Mouse (Mus musculus): ENCODE measurements around the gene Lrrk1.

The Lrrk1 gene

DNA sequence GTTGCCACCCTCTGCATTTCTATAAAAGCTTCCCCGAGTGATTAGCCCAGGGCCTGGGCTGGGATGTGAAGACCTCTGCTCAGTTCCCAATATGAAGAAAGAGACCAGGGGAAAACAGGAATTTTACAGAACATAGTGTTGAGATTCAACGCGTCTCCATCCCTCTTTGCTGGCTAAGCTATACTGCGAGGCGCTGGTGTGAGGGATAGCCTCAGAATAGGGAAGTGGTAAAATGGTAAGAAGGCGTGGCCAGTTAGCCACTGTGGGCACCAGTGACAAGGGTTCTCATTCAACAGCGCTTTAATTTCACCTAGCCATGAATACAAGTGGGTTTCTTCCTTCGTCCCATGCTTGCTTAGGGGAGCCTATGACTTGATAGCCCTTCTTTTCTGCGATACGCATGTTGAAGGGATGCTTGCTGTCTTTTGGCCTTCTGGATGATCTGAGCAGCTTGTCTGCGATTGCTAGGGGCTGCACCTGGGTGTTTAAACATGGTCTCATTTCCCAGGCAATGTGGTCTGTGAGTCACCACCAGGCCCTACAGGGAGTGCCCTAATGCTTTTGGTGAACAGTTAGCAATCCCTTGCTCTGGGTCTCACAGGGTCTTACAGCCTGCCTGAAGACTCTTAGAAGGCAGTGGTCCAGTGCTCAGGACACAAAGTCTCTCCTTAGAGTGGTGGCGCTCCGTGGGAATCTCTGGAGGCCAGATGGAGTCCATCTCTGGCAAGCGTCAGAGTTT, 84.1 kb downstream of the Lrrk1 start:
- DNase-seq (ENCODE audit: low spot score in 2 of 2), result no peak

DNA sequence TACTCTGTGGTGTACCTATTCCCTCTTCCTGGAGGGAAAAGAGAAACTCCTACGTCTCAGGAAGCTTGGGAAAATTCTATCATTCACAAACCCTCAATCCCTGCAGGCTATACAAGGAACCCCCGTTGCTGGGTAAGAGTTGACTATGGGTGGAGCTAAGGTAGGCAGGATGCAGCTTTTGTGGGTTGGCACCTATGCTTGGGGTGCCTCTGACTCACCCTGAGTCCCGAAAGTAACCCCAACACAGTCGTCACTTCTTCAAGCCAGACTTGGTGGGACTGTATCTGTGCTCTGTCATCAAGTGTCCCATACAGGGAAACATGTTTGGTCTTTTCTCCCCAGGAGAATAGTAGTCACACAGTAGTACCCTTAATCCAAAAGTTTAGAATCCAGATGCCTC, 86.7 kb downstream of the Lrrk1 start:
- DNase-seq (ENCODE audit: low spot score in 2 of 2), result no peak

DNA sequence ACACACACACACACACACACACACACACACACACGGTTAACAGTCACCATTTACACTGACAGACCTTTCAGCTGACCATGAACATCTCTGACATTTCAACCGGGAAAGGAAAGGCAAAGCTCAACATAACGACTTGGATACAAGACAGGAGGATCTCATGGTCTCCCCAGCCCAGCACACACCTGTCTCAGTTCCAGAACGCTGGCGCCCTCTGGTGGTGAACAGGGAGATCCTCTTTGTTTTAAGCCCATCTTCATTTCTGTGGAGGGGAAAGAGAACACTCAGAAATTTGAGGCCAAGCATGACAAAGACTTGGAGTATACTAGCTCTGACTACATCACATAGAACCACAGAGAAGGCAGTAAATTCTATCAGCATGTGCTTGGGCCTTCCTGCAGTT, 87.5 kb downstream of the Lrrk1 start:
- DNase-seq (ENCODE audit: low spot score in 2 of 2), result peak in 1 of 2 experiments; percentile 43

DNA sequence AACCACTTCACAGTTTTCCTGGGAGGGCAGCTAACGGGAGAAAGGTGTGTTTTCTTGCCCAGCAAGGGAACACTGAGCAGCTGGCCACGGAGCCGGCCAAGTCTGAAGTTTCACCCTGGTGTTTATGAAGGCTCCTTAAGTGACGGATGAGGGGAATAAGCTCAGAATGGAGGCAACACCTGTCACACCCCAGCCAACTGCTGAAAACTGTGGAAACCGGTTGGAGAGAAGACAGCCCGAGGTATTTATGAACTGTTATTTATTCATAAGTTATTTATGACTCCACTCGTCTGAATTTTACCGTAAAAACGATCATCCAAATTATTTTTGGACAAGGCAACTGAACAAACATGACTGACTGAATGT, 90.5 kb downstream of the Lrrk1 start:
- no peak for DNase-seq (ENCODE audit: low spot score in 2 of 2)

DNA sequence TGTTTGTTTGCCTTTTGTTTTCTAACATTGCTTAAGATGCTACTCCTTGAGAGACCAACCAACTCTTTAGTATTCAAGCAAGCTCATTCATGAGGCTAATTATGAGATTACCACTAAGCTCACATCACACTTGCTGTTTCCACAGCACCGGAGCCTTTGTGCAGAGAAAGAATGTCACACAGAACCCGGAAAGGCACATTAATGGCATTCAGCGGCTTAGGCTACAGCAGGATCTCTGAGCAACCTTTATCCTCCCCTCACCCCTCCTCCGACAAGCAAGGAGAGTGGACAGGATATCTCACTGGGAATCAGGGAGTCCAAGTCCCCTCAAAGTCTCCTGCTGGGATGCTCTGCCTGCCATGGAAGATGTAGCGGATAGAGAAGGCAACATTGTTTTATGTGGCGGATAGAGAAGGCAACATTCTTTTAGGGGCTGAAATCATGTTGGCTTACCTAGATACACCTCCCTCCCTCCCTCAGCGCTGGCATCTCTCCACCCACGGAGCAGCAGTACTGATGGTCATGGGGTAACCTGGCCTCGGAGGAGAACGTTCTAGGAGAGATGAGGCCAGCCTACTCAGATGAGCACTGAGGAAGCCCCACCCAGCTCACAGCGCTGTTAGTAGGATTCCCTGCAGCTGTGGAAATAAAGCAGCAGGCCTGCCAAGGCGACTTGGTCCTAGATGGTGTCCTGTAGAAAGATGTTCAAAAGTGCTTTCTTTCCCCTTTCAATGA, 91.1 kb downstream of the Lrrk1 start:
- DNase-seq (ENCODE audit: low spot score in 2 of 2), result no peak

DNA sequence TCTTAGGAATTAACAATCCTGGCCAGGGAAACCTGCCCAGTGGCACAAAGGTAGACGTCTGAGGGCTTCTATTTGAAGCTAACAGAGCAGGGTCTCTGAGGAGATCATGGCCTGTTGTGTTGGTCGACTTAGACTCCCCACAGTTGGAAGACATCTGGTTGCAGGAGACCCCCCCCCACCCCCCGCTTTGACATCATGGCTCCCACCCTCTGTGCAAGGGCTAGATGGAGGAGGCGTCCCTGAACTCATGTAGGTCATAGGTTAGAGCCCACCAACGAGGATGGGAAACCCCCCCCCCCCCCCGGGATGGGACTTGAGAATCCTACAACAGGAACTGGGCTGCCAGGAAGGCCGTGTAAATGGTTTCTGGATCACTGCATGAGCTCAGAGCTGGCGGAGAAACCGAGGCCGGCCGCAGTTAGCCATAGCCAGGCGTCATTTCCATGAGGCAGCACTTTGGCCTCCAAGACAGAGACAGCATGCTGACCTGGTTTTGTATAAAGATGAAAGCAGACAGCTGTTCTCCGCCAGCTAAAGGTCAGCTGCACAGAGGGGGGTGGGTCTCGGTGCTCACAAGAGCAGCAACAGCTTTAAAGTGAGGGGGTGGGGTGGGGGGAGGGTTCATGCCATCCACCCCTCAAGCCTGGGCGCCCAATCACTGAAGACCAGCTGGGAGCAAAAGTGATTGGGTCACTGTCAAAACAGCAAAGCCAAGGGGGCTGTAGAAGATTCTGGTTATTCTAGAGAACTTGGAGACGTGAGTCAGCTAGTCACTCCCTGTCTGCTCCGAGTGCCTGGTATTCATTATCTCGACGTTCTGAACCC, 95.4 kb downstream of the Lrrk1 start:
- DNase-seq (ENCODE audit: low spot score in 2 of 2), result no peak

DNA sequence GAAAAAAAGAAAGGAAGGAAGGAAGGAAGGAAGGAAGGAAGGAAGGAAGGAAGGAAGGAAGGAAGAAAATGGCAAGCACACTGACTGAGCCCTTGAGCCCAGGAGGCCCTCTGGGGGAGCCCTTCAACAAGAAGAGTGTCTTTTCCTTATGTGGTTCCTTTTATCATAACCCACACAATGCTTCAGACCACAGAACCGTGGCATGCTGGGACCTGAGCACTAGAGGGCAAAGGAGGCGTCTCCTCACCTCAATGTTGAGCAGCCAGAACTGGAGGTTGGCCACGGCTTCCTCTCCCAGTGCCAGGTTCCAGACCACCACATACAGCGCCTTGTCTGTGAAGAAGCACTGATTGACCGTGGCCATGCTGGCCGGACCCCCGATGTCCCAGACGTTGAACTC, 96.1 kb downstream of the Lrrk1 start:
- DNase-seq (ENCODE audit: low spot score in 2 of 2), result no peak

DNA sequence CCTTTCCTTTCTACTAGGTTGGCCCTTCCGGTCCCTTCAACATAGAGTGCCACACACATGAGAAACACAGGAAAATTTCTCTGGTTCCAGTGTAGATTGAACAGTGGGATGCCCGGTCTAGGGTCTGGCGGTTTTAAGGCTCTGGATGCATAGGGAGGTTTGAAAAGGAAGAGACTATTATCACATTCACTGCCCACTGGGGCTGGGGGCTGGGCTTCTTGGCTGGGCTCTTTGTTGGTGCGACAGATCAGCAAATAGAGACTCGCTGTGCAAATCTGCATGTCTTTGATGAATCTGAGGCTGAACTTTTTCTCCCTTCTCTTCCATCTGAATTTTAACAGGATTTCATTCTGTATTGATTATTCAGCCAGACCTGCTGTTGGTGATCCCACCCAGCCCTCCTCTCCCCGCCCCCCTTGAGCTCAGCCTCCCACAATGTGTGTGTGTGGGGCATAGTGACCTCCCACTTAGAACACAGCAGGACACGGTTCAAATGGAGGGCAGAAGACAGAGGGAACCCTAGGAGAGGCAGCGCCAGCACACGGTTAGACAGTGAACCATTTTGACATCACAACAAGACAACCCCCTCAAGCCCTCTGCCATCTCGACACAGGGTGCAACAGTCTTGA, 105.1 kb downstream of the Lrrk1 start:
- no peak for DNase-seq (ENCODE audit: low spot score in 2 of 2)

DNA sequence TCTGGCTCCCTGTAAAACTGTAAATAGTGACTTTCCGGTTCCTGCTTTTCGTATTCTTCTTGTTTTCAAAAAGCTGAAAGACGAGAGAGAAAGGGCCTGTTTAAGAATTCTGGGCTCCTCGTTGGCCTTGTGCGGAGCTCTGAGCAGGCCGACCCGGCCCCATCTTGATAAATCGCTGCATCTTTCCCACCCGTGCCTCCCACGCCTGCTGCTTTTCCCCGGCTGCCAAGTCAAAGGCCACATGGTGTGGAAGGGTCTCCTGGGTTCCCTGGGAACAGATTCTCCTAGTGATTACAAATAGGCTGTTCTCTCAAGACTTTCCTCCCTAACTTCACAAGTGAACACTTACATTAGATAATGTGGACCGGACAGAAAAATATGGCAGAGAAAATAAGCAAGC, 105.9 kb downstream of the Lrrk1 start:
- no peak for DNase-seq (ENCODE audit: low spot score in 2 of 2)

DNA sequence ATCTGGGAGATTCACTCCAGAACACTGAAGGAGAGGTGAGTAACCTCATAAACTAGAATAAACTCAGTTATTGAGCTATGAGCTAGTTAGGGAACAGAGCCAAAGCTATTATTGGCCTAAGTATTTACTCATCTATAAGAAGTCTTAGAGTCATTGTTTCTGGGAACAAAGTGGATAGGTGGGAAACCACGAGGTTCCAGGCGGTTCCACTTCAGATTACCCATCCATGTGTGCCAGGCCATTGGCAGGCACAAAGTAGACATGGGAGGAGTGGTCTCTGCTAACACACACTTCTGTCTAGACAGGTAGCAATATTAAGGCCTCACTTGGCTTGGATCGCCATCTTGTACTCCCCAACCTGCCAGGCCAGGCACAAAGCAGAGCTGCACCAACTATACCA, 110.1 kb downstream of the Lrrk1 start:
- no peak for DNase-seq (ENCODE audit: low spot score in 2 of 2)

DNA sequence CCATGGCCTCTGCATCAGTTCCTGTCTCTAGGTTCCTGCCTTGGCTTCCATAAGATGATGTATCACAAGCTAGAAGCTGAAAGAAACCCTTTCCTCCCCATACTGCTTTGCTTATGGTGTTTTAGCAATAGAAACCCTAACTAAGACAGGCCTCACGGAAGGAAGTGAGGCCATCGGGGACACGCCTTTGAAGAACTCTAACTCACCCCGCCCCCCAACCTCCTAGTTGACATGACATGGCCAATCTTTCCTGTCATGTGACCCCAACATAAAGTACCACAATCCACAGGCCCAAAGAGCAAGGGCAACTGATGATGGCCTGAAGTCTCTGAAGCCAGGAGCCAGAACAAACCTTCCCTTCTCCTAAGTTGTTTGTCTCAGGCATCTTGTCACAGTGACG, 114.7 kb downstream of the Lrrk1 start:
- no peak for DNase-seq (ENCODE audit: low spot score in 2 of 2)

DNA sequence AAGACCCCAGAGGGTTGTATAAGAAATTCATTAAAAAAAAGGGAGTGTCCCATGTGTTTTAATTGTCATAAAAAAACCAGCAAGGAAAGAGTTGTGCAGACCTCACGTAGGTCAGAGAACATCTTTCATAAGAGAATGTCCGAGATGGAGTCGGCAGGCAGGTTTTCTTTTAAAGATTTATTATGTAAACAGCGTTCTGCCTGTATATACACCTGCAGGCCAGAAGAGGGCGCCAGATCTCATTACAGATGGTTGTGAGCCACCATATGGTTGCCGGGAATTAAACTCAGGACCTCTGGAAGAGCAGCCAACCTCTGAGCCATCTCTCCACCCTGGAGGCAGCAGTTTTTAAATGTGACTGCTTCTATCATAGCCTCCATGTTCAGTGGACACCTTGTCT, 116.9 kb downstream of the Lrrk1 start:
- DNase-seq (ENCODE audit: low spot score in 2 of 2), result no peak

DNA sequence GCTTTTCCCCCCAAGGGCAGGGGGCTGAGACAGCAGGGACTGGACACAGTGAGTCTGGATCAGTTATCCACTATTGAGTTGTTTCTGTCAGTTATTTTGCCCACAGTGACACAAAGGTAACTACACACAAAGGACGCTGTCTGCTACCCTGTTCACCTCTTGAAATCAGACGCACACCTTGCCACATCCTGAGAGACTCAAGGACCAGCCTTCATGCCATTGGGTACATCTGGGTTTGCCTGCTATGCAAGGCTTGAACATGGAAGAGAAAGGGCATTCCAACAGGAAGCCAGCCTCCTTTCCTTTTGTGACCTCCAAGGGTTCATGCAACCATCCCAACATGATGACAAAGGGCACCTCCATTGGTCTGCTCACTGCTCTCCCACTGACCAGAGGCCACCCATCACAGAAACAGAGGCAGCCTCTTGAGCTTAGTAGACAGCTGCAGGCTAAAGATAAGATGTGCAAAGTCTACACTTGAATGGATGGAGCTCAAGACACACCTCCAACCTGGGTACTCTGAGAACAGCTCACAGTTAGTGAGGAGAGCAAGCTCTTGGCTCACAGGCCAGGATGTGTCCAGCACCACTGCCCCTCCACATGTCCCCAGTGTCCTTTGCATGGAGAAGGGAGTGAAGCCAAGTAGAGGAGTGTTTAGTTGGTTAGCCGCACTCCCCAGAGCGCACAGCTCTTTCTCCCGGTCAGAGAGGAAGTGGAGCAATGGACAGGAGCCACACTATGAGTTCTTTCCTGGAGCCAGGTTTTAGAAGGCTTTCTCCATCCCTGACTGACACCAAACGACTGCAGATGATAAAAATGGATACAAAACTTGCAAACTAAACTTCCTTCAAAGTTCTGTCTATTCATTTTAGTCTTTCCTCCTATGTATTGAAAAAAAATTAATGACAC, 121.0 kb downstream of the Lrrk1 start:
- no peak for DNase-seq (ENCODE audit: low spot score in 2 of 2)

DNA sequence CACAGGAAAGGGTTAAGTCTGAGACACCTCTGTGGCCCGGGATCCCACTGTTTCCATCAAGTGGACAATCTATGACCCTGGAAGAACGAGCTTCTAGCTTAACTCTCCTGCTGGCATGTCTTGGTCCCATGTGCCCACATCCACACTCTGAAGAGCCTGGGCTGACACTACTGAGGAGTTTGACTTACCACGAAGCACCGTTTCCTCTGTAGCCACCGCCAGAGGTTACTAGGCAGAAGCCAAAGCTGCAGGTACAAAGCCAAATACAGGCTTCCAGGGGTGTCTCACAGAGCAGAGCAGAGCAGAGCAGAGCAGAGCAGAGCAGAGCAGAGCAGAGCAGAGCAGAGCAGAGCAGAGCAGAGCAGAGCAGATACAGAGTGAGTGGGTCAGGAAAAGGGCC, 124.7 kb downstream of the Lrrk1 start:
- no peak for DNase-seq (ENCODE audit: low spot score in 2 of 2)

DNA sequence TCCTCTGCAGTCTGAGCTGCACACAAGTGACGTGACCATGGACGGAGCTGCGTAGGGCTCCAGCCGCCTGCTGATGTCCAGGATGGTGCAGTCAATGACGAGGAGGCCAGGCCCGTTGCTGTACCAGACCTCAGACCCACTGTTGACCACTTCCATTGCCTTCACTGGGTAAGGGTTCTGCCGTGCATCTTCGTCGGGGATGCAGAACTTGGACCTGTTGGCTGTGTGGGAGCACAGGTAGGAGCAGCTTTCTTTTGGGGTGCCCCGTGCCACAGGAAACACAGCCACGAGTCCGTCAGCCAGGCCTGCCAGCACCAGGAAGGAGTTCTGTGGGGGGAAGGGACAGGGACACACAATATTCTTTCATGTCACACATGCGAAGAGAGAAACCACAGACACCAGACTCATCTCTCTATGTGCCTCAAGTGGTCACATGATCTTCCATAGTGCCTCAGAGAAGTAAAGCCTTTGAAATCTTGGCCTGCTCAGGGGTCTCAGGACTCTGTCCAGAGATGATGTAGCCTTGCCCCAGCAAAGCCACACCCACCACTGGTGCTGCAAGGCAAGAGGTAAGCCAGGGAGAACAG, 125.5 kb downstream of the Lrrk1 start:
- DNase-seq (ENCODE audit: low spot score in 2 of 2), result no peak

DNA sequence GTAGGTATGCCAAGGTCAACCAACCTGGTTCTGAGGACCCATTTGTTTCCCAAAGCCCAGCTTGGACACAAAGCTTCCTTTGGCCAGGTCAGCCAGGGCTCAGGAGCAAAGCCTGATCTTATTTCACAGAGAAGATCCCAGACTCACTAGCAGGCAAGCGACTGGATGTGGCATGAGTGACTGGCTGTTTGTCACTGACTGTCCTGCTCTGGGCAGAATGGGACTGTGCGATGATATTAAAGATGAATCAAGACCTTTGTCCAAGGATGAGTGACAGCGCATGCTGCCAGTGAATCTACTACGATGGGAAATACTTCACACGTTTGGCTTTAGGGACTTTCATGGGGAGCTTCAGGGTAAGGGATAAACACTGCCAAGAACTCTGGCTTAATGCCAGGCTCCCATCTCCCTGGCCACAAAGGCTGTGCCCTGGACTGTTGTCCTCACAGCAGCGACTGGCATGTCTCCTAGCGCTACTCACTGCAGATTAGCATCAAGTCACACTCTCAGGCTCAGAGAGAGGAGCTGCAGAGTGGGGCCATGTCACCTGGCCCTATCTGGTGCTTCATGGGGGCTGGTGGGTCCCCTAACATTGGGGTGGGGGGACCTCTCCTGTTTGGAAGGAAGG, 127.3 kb downstream of the Lrrk1 start:
- DNase-seq (ENCODE audit: low spot score in 2 of 2), result no peak

DNA sequence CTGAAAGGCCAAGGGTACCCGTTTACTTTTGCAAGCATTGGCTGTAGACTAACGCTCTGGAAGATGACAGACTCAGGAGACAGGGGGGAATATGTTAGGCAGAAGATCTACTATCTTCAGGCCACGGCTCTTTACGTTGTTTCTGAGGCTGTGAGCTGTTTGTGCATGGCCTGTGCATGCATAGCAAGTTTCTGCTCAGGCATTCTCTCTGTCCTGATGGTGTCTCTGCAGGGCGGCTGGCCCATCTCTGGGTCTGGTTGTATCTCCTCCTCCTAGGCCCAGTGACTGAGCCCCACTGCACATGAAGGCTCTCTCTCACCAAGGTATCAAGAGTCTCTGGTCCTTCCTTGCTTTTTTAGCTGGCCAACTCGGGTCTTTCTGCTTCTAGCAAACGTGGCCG, 127.9 kb downstream of the Lrrk1 start:
- DNase-seq (ENCODE audit: low spot score in 2 of 2), result no peak

DNA sequence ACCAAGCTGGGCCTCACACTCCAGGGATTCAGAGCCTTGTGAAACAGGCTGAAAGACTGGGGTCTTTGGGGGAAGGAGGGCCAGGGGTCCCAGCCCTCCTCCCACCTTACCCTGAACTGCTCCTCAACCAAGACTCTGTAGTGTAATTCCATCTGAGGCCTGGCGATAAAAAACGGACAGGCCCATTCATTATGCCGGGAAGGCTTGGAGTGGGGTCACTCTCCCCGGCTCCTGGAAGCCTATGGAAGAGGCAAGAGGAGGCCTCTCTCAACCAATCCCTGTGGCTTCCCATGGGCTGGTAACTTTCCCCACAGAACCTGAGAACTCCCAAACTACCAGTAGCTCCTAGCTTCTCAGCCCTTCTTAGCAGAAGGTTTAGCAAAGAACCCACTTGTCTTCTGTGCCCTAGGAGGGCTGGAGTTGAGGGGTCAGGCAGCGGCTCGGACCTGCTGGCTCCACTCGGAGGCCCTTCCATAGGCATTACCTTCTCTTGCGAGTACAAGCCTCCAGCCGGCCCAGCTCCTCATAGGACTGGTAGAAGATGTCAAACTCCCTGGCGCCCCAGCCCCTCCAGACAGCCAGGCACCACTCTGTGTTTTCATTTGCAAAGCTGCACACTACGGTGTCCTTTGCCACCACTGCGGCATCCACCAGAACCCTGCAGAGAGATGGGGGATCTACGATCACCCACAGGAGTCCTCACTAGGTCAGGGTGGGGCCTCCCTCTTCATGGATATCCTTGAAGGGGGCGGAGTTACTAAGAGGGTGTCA, 128.5 kb downstream of the Lrrk1 start:
- DNase-seq (ENCODE audit: low spot score in 2 of 2), result no peak

DNA sequence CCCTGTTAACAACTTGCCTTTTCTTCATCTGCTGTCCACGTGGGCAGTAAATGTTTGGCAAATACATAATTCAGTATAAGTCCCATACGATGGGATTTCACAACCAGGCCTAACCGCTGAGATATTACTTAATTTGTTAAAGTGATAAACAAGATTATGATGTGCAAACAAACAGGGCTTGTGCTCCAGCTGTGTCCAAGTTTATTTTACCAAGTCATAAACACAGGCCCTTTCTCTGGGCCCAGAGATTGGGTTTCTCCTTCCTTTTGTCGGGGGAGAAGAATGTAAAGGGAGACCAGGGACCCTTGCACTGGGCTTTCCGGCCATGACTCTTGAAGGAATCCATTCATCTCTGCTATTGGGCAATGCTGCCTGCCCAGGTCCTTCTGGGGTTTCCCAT, 129.2 kb downstream of the Lrrk1 start:
- DNase-seq (ENCODE audit: low spot score in 2 of 2), result no peak

DNA sequence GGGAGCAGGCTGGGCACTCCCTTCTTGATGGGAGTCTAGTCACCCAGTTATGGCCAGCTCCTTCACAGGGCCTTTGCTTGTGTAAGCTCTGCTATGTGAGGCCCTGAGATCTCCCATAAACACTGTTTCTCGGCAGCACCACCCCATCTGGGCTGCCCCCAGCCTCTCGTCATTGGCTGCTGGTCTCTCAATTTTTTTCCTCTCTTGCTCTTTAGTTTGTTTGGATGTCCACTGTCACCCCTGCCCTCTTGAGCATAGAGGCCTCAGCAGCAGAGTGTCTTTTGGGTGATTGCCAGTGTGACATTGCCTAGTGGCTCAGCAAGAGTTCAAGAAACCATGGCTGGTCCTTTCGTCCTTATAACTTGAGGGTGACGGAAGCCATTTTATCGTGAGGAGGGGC, 130.9 kb downstream of the Lrrk1 start:
- no peak for DNase-seq (ENCODE audit: low spot score in 2 of 2)

Data from right cerebral cortex, postnatal 36 days (tissue).